Mouse (Mus musculus) limb, embryonic 10.5 days (tissue): Measurements from ENCODE around the gene Fam111a. TPM values are rescaled to one million over a fixed set of nuclear protein-coding genes. Genes with fewer than 3 reads are reported as not detected.
"Not testable (repeated sequence)": the region's sequence is repeated elsewhere in the genome, so short reads cannot be mapped to it uniquely, and the experiment has no call there.

Source experiments
- DNase-seq: peaks from one replicate; pipeline ENCODE4 v3.0.0-alpha.2; 2017; ENCODE audit warnings: low spot score
- H3K27ac ChIP-seq: fragments of 300-500 bp; sonication (generic); 2 replicates; pipeline ENCODE4 v1.5.1; 2016; ENCODE audit warnings: mild to moderate bottlenecking
- H3K27me3 ChIP-seq: fragments of 300-500 bp; sonication (generic); 2 replicates; pipeline ENCODE4 v1.6.1; 2016; ENCODE audit warnings: low read depth, mild to moderate bottlenecking; ENCODE audit not compliant: poor library complexity, severe bottlenecking
- H3K36me3 ChIP-seq: fragments of 300-500 bp; sonication (generic); 2 replicates; pipeline ENCODE4 v1.6.1; 2016; ENCODE audit warnings: mild to moderate bottlenecking, moderate library complexity
- H3K4me1 ChIP-seq: fragments of 300-500 bp; sonication (generic); 2 replicates; pipeline ENCODE4 v1.6.1; 2016
- H3K4me3 ChIP-seq: fragments of 300-500 bp; sonication (generic); 2 replicates; pipeline ENCODE4 v1.5.1; 2016; ENCODE audit warnings: mild to moderate bottlenecking, moderate library complexity
- H3K9me3 ChIP-seq: fragments of 300-500 bp; sonication (generic); replicated peaks from 2 replicates; pipeline ENCODE4 v1.6.1; 2016; ENCODE audit warnings: mild to moderate bottlenecking
- WGBS: fragments of 180-500 bp; shearing (Covaris S2); methylation state at CpG from one replicate; pipeline ENCODE4 v1.1.7; 2016; 5-methylcytosine and 5-hydroxymethylcytosine counted together
- polyA plus RNA-seq: library from polyadenylated mRNA; unstranded; fragments of >200 nt; fragmentation: Nextera tagmentation; extraction: Ambion mirVana; gene quantifications from 2 replicates; pipeline ENCODE4 v1.2.1, GENCODE M21; 2016

Gene Fam111a
- polyA plus RNA-seq: 11.5 and 15.4 TPM in 2 replicates

DNA sequence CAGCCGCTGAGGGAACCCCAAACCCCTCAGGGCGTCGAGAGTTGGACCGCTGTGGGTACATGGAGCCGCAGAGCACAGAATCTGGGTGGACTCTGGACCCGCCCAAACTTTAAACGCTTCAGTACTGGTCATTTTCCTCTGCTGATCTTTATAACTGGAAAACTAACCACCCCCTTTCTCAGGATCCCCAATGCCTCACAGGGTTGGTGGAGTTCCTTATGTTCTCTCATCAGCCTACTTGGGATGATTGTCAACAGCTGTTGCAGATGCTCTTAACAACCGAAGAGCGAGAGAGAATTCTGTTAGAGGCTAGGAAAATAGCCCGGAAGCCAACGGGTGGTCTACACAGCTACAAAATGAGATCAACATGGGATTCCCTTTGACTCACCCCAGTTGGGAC is at the start of gene Fam111a:
Gene Fam111a (plus strand): TSS at position 301 of the 400 bp plus-strand sequence.
- not testable (repeated sequence) for H3K27ac ChIP-seq, H3K27me3 ChIP-seq, H3K36me3 ChIP-seq, H3K4me1 ChIP-seq, H3K4me3 ChIP-seq, DNase-seq, H3K9me3 ChIP-seq
- 93% methylated on average over 11 of the region's 11 CpGs for WGBS

DNA sequence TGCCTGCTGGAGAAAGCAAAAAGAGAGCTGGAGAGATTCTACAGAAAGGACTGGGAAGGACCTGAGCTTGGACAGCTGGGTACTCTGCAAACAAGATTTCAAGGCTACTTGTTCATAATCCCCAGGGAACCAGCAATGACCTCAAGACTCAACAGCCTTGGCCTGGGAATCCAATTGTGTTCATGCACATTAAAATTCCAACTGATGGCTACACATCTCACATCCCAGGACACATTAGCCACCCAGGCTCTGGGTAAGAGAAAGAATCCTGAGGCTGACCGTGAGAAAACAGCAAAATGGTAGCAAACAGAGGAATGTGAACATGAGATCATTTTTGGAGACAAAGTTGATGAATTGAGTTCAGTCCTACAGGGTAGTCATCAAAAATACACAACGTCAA is 49.3 kb upstream of the Fam111a start:
- H3K27ac ChIP-seq: no peak overlapping the region
- H3K4me3 ChIP-seq: no peak overlapping the region
- H3K36me3 ChIP-seq: peaks cover 4% of the 10 kb centered on the region; the same call in 1 of the 2 replicates
- H3K4me1 ChIP-seq: peaks cover 11% of the 10 kb centered on the region
- WGBS: 95% methylated on average over 2 of the region's 2 CpGs
- no peak for DNase-seq
- peaks cover 22% of the 10 kb centered on the region for H3K27me3 ChIP-seq
- H3K9me3 ChIP-seq: no peaks in the 10 kb centered on the region

GRCm38 (mm10) chr19:12497909-12498308 is 47.6 kb upstream of the Fam111a start:
- Histone ChIP-seq H3K4me1 (peaks cover 12% of the 10 kb centered on the region), H3K36me3 (no peaks in the 10 kb centered on the region), H3K9me3 (no peaks in the 10 kb centered on the region), H3K27me3 (peaks cover 22% of the 10 kb centered on the region), H3K27ac (no peak overlapping the region), H3K4me3 (no peak overlapping the region)
- DNase-seq: no peak
- 89% methylated on average over 2 of the region's 2 CpGs for WGBS

DNA sequence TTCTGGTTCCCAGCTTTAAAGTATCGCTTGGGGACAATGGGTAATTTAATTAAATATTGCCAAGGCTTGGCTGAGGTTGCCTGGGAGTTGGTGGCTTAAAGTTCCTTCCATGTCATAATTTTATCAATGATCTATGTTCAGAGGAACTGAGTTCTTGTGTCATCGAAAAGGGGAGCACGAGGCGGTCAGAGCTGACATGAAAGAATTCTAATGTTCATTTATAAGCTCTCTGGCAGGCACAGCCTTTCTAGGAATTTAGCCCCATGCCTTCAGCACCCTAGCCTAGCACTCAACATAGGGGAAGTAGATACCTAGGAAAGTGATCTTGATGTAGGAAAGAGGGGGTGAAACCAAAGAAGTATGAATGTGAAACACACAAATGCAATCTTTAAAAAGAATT is 47.2 kb upstream of the Fam111a start:
- Histone ChIP-seq H3K4me1 (peaks cover 12% of the 10 kb centered on the region), H3K9me3 (no peaks in the 10 kb centered on the region), H3K4me3 (no peak overlapping the region), H3K27ac (no peak overlapping the region), H3K36me3 (no peaks in the 10 kb centered on the region), H3K27me3 (peaks cover 22% of the 10 kb centered on the region)
- WGBS: 87% methylated on average over 4 of the region's 4 CpGs
- no peak for DNase-seq

GRCm38 (mm10) chr19:12498941-12499340 is 46.6 kb upstream of the Fam111a start:
- H3K27me3 ChIP-seq: peaks cover 22% of the 10 kb centered on the region
- no peak for DNase-seq
- H3K9me3 ChIP-seq: no peaks in the 10 kb centered on the region
- WGBS: 73% methylated on average over 1 of the region's 1 CpGs
- H3K4me3 ChIP-seq: no peak overlapping the region
- no peak overlapping the region for H3K27ac ChIP-seq
- peaks cover 12% of the 10 kb centered on the region for H3K4me1 ChIP-seq
- H3K36me3 ChIP-seq: no peaks in the 10 kb centered on the region

DNA sequence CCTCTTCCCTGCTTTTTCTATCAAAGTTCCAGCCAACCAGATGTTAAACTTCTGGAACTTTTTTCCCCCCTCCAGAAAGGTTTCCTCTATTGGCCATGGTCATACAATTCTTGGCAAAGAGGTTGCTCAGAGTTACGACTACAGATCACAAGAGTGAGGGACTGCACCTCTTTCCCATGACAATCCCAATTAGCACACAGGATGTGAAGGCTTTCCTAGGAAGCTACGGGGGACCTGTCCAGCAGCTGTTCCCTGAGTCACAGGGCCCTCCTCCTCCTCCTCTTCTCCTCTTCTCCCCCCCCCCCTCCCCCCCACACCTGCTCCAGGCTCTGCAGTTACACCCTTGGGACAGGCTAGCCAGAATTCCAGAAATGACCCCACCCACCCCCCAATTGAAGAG is 46.1 kb upstream of the Fam111a start:
- Histone ChIP-seq H3K27me3 (peaks cover 22% of the 10 kb centered on the region), H3K27ac (no peak overlapping the region), H3K36me3 (no peaks in the 10 kb centered on the region), H3K9me3 (no peaks in the 10 kb centered on the region), H3K4me1 (peaks cover 12% of the 10 kb centered on the region), H3K4me3 (no peak overlapping the region)
- 33% methylated on average over 2 of the region's 2 CpGs for WGBS
- DNase-seq: no peak

DNA sequence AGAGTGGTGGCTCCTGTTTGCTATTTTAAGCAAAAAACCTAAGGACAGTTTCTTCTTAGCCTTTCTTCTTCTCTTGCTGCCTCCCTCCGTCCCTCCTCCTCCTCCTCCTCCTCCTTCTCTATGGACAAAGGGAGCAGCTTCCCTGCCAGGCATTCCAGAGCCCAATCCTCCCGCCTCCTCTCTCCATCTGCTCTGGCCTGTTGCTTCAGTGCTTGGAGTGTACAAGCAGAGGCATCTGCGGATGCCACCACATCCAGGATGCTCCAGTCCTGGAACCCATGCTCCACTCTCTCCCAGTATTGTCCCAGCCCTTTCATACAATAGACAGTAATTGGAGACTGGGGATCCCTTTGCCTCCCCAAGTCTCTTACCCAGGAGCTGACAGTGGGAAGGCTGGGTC is 45.4 kb upstream of the Fam111a start:
- 10% methylated on average over 3 of the region's 3 CpGs for WGBS
- no peaks in the 10 kb centered on the region for H3K9me3 ChIP-seq
- peaks cover 22% of the 10 kb centered on the region for H3K27me3 ChIP-seq
- H3K27ac ChIP-seq: no peak overlapping the region
- H3K4me1 ChIP-seq: peaks cover 12% of the 10 kb centered on the region
- no peaks in the 10 kb centered on the region for H3K36me3 ChIP-seq
- peak overlapping the region; percentile 70; the same call in 1 of the 2 replicates for H3K4me3 ChIP-seq
- no peak for DNase-seq

DNA sequence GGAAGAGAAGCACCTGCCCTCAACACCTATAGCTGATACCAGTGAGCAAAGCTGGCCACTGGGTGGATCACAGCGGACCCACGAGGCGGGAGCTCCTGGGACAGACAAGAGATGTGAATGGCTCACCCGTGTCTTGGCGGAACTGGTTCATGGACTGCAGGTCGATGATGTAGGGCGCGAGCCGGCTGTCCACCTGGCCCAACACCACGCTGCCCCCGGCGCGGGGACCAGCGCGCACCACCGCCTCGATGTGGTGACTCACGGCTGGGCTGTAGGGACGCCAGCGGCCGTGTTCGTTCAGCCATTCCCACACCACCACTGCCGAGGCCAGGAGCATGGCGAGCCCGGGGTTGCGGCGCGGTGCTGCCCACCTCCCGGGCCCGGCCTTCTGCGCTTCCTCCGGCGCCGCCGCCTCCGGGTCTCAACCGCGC is 44.6 kb upstream of the Fam111a start:
- under 1% methylated on average over 38 of the region's 38 CpGs for WGBS
- peak overlapping the region; percentile 82 for H3K27ac ChIP-seq
- H3K4me1 ChIP-seq: peaks cover 12% of the 10 kb centered on the region
- peaks cover 22% of the 10 kb centered on the region for H3K27me3 ChIP-seq
- peak overlapping the region; percentile 70 for H3K4me3 ChIP-seq
- DNase-seq: no peak
- no peaks in the 10 kb centered on the region for H3K9me3 ChIP-seq
- no peaks in the 10 kb centered on the region for H3K36me3 ChIP-seq

GRCm38 (mm10) chr19:12501370-12502347 is 43.9 kb upstream of the Fam111a start, which contains the start of gene Dtx4:
TSS of gene Dtx4 (minus strand) at chr19:12501454.
- peak; percentile 90 for DNase-seq
- H3K27ac ChIP-seq: peak within 1 kb of the TSS; percentile 82
- WGBS: under 1% methylated on average over 77 of the region's 80 CpGs

GRCm38 (mm10) chr19:12502756-12503155 is 42.8 kb upstream of the Fam111a start:
- Histone ChIP-seq H3K27me3 (peaks cover 22% of the 10 kb centered on the region), H3K4me3 (no peak overlapping the region), H3K4me1 (peaks cover 12% of the 10 kb centered on the region), H3K27ac (no peak overlapping the region), H3K36me3 (no peaks in the 10 kb centered on the region), H3K9me3 (no peaks in the 10 kb centered on the region)
- 89% methylated on average over 7 of the region's 7 CpGs for whole genome bisulfite sequencing
- no peak for DNase-seq

More at GRCm38 (mm10) chr19:12501370-12502347, 43.9 kb upstream of the Fam111a start, which contains the start of gene Dtx4:
- H3K27me3 ChIP-seq: peaks cover 22% of the 10 kb centered on the region
- no peaks in the 10 kb centered on the region for H3K9me3 ChIP-seq
- no peaks in the 10 kb centered on the region for H3K36me3 ChIP-seq
- H3K4me3 ChIP-seq: peak within 1 kb of the TSS; percentile 70
- peaks cover 12% of the 10 kb centered on the region for H3K4me1 ChIP-seq

DNA sequence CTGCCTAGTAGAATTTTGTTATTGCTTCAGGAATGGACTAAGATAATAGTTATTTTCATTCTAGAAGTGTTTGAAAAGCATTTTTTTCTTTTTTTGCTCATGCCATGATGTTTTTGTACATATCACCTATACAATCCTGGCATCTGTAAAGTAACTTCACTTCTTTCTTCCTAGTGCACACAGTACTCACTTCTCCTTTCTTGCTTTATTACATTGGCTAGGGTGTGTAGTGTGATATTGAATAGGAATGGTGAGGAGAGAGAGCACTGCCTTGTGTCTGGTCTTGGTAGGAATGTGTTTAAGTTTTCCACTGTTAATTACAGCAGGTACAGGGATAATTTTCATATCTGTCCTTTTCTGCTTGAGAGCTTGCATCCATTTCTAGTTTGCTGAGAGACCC is 30.9 kb upstream of the Fam111a start:
- Histone ChIP-seq H3K4me3 (no peak overlapping the region), H3K27me3 (0 out of 2 replicates have a peak, but pooled peaks cover 4% of the 10 kb centered on the region), H3K4me1 (no peaks in the 10 kb centered on the region), H3K36me3 (no peaks in the 10 kb centered on the region), H3K9me3 (no peaks in the 10 kb centered on the region), H3K27ac (no peak overlapping the region)
- DNase-seq: no peak

- Histone ChIP-seq H3K27ac (peak overlapping the region; percentile 76; the same call in 1 of the 2 replicates), H3K9me3 (no peaks in the 10 kb centered on the region), H3K4me1 (no peaks in the 10 kb centered on the region), H3K27me3 (0 out of 2 replicates have a peak, but pooled peaks cover 4% of the 10 kb centered on the region), H3K36me3 (no peaks in the 10 kb centered on the region), H3K4me3 (peak overlapping the region; percentile 51)
- DNase-seq: peak; percentile 61
- 3% methylated on average over 16 of the region's 16 CpGs for WGBS
Observed at GRCm38 (mm10) chr19:12517671-12518540, 27.6 kb upstream of the Fam111a start.
